Mouse (Mus musculus) embryonic facial prominence, embryonic 13.5 days (tissue): Measurements from ENCODE around the gene Ccdc162. TPM values are rescaled to one million over a fixed set of nuclear protein-coding genes. Genes with fewer than 3 reads are reported as not detected.
"Not testable (repeated sequence)": the region's sequence is repeated elsewhere in the genome, so short reads cannot be mapped to it uniquely, and the experiment has no call there.

Source experiments
- ATAC-seq: fragments of 200-750 bp; cut with Nextera tagmentation; 2 replicates; pipeline ENCODE4 v1.8.0; 2017; ENCODE audit warnings: low read depth; ENCODE audit not compliant: insufficient number of reproducible peaks, insufficient read depth, low FRiP score, low TSS enrichment
- H3K27ac ChIP-seq: fragments of 300-500 bp; sonication (generic); 2 replicates; pipeline ENCODE4 v1.5.1; 2015; ENCODE audit warnings: moderate library complexity, mild to moderate bottlenecking, inconsistent platforms
- H3K27me3 ChIP-seq: fragments of 300-500 bp; sonication (generic); 2 replicates; pipeline ENCODE4 v1.6.1; 2015; ENCODE audit warnings: mild to moderate bottlenecking, inconsistent platforms
- H3K36me3 ChIP-seq: fragments of 300-500 bp; sonication (generic); 2 replicates; pipeline ENCODE4 v1.6.1; 2015; ENCODE audit warnings: mild to moderate bottlenecking, inconsistent platforms
- H3K4me1 ChIP-seq: fragments of 300-500 bp; sonication (generic); 2 replicates; pipeline ENCODE4 v1.6.1; 2015; ENCODE audit warnings: inconsistent platforms
- H3K4me2 ChIP-seq: fragments of 300-500 bp; sonication (generic); 2 replicates; pipeline ENCODE4 v1.6.1; 2015; ENCODE audit warnings: moderate library complexity, mild to moderate bottlenecking, inconsistent platforms
- H3K4me3 ChIP-seq: fragments of 300-500 bp; sonication (generic); 2 replicates; pipeline ENCODE4 v1.5.1; 2015; ENCODE audit warnings: mild to moderate bottlenecking, inconsistent platforms
- H3K9ac ChIP-seq: fragments of 300-500 bp; sonication (generic); 2 replicates; pipeline ENCODE4 v1.6.1; 2015; ENCODE audit warnings: mild to moderate bottlenecking, inconsistent platforms
- H3K9me3 ChIP-seq: fragments of 300-500 bp; sonication (generic); 2 replicates; pipeline ENCODE4 v1.6.1; 2016; ENCODE audit warnings: inconsistent platforms
- WGBS: fragments of 180-500 bp; shearing (Covaris S2); methylation state at CpG from one replicate; pipeline ENCODE4 v1.1.7; 2015; ENCODE audit warnings: mixed read lengths; 5-methylcytosine and 5-hydroxymethylcytosine counted together
- polyA plus RNA-seq: library from polyadenylated mRNA; unstranded; fragments of >200 nt; fragmentation: Nextera tagmentation; extraction: Ambion mirVana; gene quantifications from 2 replicates; pipeline ENCODE4 v1.2.1, GENCODE M21; 2015

Ccdc162 gene
- polyA plus RNA-seq, 1 experiment from 2014 or later, result 1.5 TPM

GRCm38 (mm10) chr10:41670196-41670595, 46.2 kb downstream of the Ccdc162 start:
- WGBS, result 82% methylated on average over 5 of the region's 5 CpGs
- ATAC-seq, result no peak

GRCm38 (mm10) chr10:41665498-41665897, 50.9 kb downstream of the Ccdc162 start:
- Histone ChIP-seq H3K4me2 (no peak overlapping the region), H3K27me3 (no peaks in the 10 kb centered on the region), H3K27ac (no peak overlapping the region), H3K4me1 (no peaks in the 10 kb centered on the region), H3K36me3 (no peaks in the 10 kb centered on the region), H3K4me3 (no peak overlapping the region), H3K9me3 (0 out of 2 replicates have a peak, but pooled peaks cover 3% of the 10 kb centered on the region), H3K9ac (no peak overlapping the region)
- no peak for ATAC-seq
- WGBS, result 73% methylated on average over 1 of the region's 1 CpGs

More at GRCm38 (mm10) chr10:41670196-41670595, 46.2 kb downstream of the Ccdc162 start:
- Histone ChIP-seq H3K36me3 (no peaks in the 10 kb centered on the region), H3K27ac (no peak overlapping the region), H3K4me1 (no peaks in the 10 kb centered on the region), H3K4me2 (no peak overlapping the region), H3K27me3 (0 out of 2 replicates have a peak, but pooled peaks cover 2% of the 10 kb centered on the region), H3K4me3 (no peak overlapping the region), H3K9ac (no peak overlapping the region), H3K9me3 (0 out of 2 replicates have a peak, but pooled peaks cover 3% of the 10 kb centered on the region)

GRCm38 (mm10) chr10:41659671-41660070, 56.8 kb downstream of the Ccdc162 start:
- not testable (repeated sequence) for ATAC-seq, H3K9ac ChIP-seq, H3K36me3 ChIP-seq, H3K4me3 ChIP-seq, H3K4me1 ChIP-seq, H3K4me2 ChIP-seq, H3K9me3 ChIP-seq, H3K27ac ChIP-seq, H3K27me3 ChIP-seq
- 90% methylated on average over 6 of the region's 6 CpGs for WGBS

GRCm38 (mm10) chr10:41655684-41656083, 60.8 kb downstream of the Ccdc162 start:
- H3K9me3 ChIP-seq, ATAC-seq, H3K27me3 ChIP-seq, H3K4me3 ChIP-seq, H3K4me1 ChIP-seq, H3K9ac ChIP-seq, H3K4me2 ChIP-seq, H3K27ac ChIP-seq, H3K36me3 ChIP-seq: not testable (repeated sequence)

- Histone ChIP-seq H3K27ac (no peak overlapping the region), H3K9ac (no peak overlapping the region), H3K4me1 (peaks cover 8% of the 10 kb centered on the region; the same call in 1 of the 2 replicates), H3K36me3 (no peaks in the 10 kb centered on the region), H3K4me3 (no peak overlapping the region), H3K4me2 (no peak overlapping the region), H3K27me3 (no peaks in the 10 kb centered on the region), H3K9me3 (no peaks in the 10 kb centered on the region)
- no peak for ATAC-seq
- 85% methylated on average over 7 of the region's 7 CpGs for WGBS
These were observed 63.4 kb downstream of the Ccdc162 start for GRCm38 (mm10) chr10:41652988-41653387.

- Histone ChIP-seq H3K4me2 (no peak overlapping the region), H3K36me3 (no peaks in the 10 kb centered on the region), H3K4me1 (peaks cover 8% of the 10 kb centered on the region; the same call in 1 of the 2 replicates), H3K27me3 (no peaks in the 10 kb centered on the region), H3K27ac (no peak overlapping the region), H3K4me3 (no peak overlapping the region), H3K9me3 (no peaks in the 10 kb centered on the region), H3K9ac (no peak overlapping the region)
- WGBS, result 34% methylated on average over 6 of the region's 6 CpGs
- no peak for ATAC-seq
These were observed 64.2 kb downstream of the Ccdc162 start for GRCm38 (mm10) chr10:41652094-41652775.

GRCm38 (mm10) chr10:41651532-41651931, 64.9 kb downstream of the Ccdc162 start:
- no peaks in the 10 kb centered on the region for H3K9me3 ChIP-seq
- no peak overlapping the region for H3K27ac ChIP-seq
- no peak for ATAC-seq
- 88% methylated on average over 3 of the region's 3 CpGs for WGBS
- peaks cover 8% of the 10 kb centered on the region; the same call in 1 of the 2 replicates for H3K4me1 ChIP-seq
- H3K4me2 ChIP-seq, result no peak overlapping the region
- H3K36me3 ChIP-seq, result no peaks in the 10 kb centered on the region
- H3K4me3 ChIP-seq, result no peak overlapping the region
- H3K27me3 ChIP-seq, result no peaks in the 10 kb centered on the region
- no peak overlapping the region for H3K9ac ChIP-seq

GRCm38 (mm10) chr10:41649186-41649585, 67.2 kb downstream of the Ccdc162 start:
- H3K4me1 ChIP-seq, result peaks cover 8% of the 10 kb centered on the region; the same call in 1 of the 2 replicates
- WGBS, result 84% methylated on average over 4 of the region's 5 CpGs
- H3K4me2 ChIP-seq, result no peak overlapping the region
- H3K4me3 ChIP-seq, result no peak overlapping the region
- no peak overlapping the region for H3K27ac ChIP-seq
- ATAC-seq, result no peak
- no peaks in the 10 kb centered on the region for H3K36me3 ChIP-seq
- H3K9me3 ChIP-seq, result no peaks in the 10 kb centered on the region
- H3K27me3 ChIP-seq, result no peaks in the 10 kb centered on the region
- H3K9ac ChIP-seq, result no peak overlapping the region

GRCm38 (mm10) chr10:41638776-41639175, 77.7 kb downstream of the Ccdc162 start:
- H3K9ac ChIP-seq, result no peak overlapping the region
- H3K4me1 ChIP-seq, result no peaks in the 10 kb centered on the region
- no peak overlapping the region for H3K4me2 ChIP-seq
- no peak overlapping the region for H3K27ac ChIP-seq
- no peaks in the 10 kb centered on the region for H3K36me3 ChIP-seq
- no peak for ATAC-seq
- H3K27me3 ChIP-seq, result no peaks in the 10 kb centered on the region
- H3K4me3 ChIP-seq, result no peak overlapping the region
- H3K9me3 ChIP-seq, result no peaks in the 10 kb centered on the region
- 72% methylated on average over 3 of the region's 3 CpGs for WGBS

- Histone ChIP-seq H3K9ac (no peak overlapping the region), H3K4me1 (no peaks in the 10 kb centered on the region), H3K27me3 (no peaks in the 10 kb centered on the region), H3K36me3 (no peaks in the 10 kb centered on the region), H3K4me3 (no peak overlapping the region), H3K9me3 (no peaks in the 10 kb centered on the region), H3K4me2 (no peak overlapping the region), H3K27ac (no peak overlapping the region)
- 69% methylated on average over 9 of the region's 9 CpGs for WGBS
- no peak for ATAC-seq
These were observed 81.0 kb downstream of the Ccdc162 start for GRCm38 (mm10) chr10:41635276-41636033.

GRCm38 (mm10) chr10:41633801-41634200, 82.6 kb downstream of the Ccdc162 start:
- WGBS, result 91% methylated on average over 11 of the region's 11 CpGs
- no peaks in the 10 kb centered on the region for H3K27me3 ChIP-seq
- no peak overlapping the region for H3K4me3 ChIP-seq
- no peak overlapping the region for H3K27ac ChIP-seq
- no peak overlapping the region for H3K9ac ChIP-seq
- no peaks in the 10 kb centered on the region for H3K36me3 ChIP-seq
- no peak overlapping the region for H3K4me2 ChIP-seq
- ATAC-seq, result no peak
- no peaks in the 10 kb centered on the region for H3K4me1 ChIP-seq
- no peaks in the 10 kb centered on the region for H3K9me3 ChIP-seq

- no peaks in the 10 kb centered on the region for H3K9me3 ChIP-seq
- no peaks in the 10 kb centered on the region for H3K36me3 ChIP-seq
- H3K4me3 ChIP-seq, result no peak overlapping the region
- no peak for ATAC-seq
- no peaks in the 10 kb centered on the region for H3K4me1 ChIP-seq
- H3K9ac ChIP-seq, result no peak overlapping the region
- 95% methylated on average over 1 of the region's 1 CpGs for WGBS
- H3K27me3 ChIP-seq, result no peaks in the 10 kb centered on the region
- H3K4me2 ChIP-seq, result no peak overlapping the region
- no peak overlapping the region for H3K27ac ChIP-seq
These were observed 84.4 kb downstream of the Ccdc162 start for GRCm38 (mm10) chr10:41632062-41632461.
